Mouse (Mus musculus): ENCODE measurements around the gene Pafah1b2.

DNA sequence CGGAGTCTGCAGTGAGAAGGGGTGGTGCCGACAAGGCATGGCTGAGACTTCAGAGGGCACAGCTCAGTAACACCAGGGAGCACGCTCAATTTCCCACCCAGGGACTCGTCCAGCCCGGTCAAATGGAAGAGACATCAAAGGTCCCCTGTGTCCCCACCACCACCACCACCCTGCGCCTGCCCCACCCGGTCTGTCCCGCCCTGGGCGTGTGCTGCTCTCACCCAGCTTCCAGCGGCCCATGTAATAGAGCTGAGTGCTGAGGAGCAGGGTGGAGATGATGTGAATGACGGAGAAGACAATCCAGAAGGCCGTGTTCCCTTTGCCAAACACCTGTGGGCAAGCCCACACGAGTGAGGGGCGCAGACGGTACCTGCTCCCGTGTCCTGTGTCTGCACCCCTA, 70.0 kb downstream of the Pafah1b2 start:
- TF ChIP-seq CTCF (IDR thresholded peaks at IDR 0.05) (no peak), EP300 (IDR thresholded peaks at IDR 0.05) (no peak)

All from lung, postnatal 0 days (tissue).